Mouse (Mus musculus) heart, postnatal 0 days (tissue): ENCODE results near the gene Nrp1. TPM values are rescaled to one million over a fixed set of nuclear protein-coding genes. Genes with fewer than 3 reads are reported as not detected.

Source experiments
- ATAC-seq: fragments of 200-750 bp; cut with Nextera tagmentation; 2 replicates; pipeline ENCODE4 v1.8.0; 2017; ENCODE audit warnings: low read depth, moderate number of reproducible peaks, moderate library complexity; ENCODE audit not compliant: insufficient read depth
- DNase-seq: peaks from one replicate; pipeline ENCODE4 v3.0.0-alpha.2; 2016; ENCODE audit warnings: low spot score
- H3K27ac ChIP-seq: fragments of 300-500 bp; sonication (generic); 2 replicates; pipeline ENCODE4 v1.5.1; 2014; ENCODE audit warnings: low read depth, mild to moderate bottlenecking
- H3K27me3 ChIP-seq: fragments of 300-500 bp; sonication (generic); 2 replicates; pipeline ENCODE4 v1.6.1; 2014; ENCODE audit warnings: low read length, mixed read lengths; ENCODE audit not compliant: control insufficient read depth, insufficient read depth
- H3K36me3 ChIP-seq: fragments of 300-500 bp; sonication (generic); replicated peaks from 2 replicates; pipeline ENCODE4 v1.6.1; 2014; ENCODE audit warnings: low read length, mixed read lengths; ENCODE audit not compliant: control insufficient read depth, insufficient read depth
- H3K4me1 ChIP-seq: fragments of 300-500 bp; sonication (generic); 2 replicates; pipeline ENCODE4 v1.6.1; 2014; ENCODE audit warnings: antibody characterized with exemption; ENCODE audit not compliant: control insufficient read depth, insufficient read depth
- H3K4me2 ChIP-seq: fragments of 300-500 bp; sonication (generic); 2 replicates; pipeline ENCODE4 v1.6.1; 2014; ENCODE audit warnings: low read depth, mild to moderate bottlenecking, low read length, moderate library complexity
- H3K4me3 ChIP-seq: fragments of 300-500 bp; sonication (generic); 2 replicates; pipeline ENCODE4 v1.5.1; 2014; ENCODE audit warnings: low read depth, low read length
- H3K9ac ChIP-seq: fragments of 300-500 bp; sonication (generic); replicated peaks from 2 replicates; pipeline ENCODE4 v1.6.1; 2014; ENCODE audit warnings: low read depth, low read length, mixed read lengths
- H3K9me3 ChIP-seq: fragments of 300-500 bp; sonication (generic); replicated peaks from 2 replicates; pipeline ENCODE4 v1.6.1; 2016; ENCODE audit warnings: low read length; ENCODE audit not compliant: control insufficient read depth
- CTCF ChIP-seq: IDR thresholded peaks from 2 replicates; pipeline ENCODE4 v1.5.1; 2016; ENCODE audit warnings: antibody characterized with exemption, control low read depth, low read depth
- EP300 ChIP-seq: IDR thresholded peaks from 2 replicates; pipeline ENCODE4 v1.6.1; 2016; ENCODE audit warnings: antibody characterized with exemption, low read depth
- WGBS: fragments of 180-500 bp; shearing (Covaris S2); extraction: QIAGEN DNeasy Blood & Tissue Kit; methylation state at CpG from one replicate; pipeline ENCODE4 v1.1.7; 2014; 5-methylcytosine and 5-hydroxymethylcytosine counted together
- polyA plus RNA-seq: library from polyadenylated mRNA; unstranded; fragments of >200 nt; fragmentation: Nextera tagmentation; extraction: Ambion mirVana; gene quantifications from 2 replicates; pipeline ENCODE4 v1.2.1, GENCODE M21; 2015
- total RNA-seq: library from RNA; depleted of rRNA; stranded (reverse); fragments of >200 nt; gene quantifications from 2 replicates; pipeline ENCODE4 v1.2.3, GENCODE M21; 2014; ENCODE audit warnings: low replicate concordance

Nrp1 gene
- total and polyA plus RNA-seq, 2 experiments from 2014 or later: 90.5 to 122 TPM

DNA sequence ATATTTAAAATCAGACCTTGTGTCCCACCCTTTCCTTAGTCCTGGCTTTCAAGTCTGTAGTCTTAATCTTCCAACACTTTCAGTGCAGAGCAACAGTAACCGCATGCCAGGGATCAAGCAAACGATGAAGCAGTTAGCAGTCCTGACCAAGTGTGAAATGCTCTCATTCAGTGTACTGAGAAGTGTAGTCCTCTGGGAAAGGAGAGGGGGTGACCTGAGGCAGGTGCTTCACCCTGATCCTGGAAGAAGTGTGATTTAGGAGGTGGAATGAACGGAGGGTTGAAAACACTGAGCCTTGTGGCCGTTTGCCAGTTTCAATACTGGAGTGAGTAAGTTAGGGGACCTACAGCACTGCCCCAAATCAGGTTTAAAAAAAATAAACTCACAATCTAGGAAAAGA, 119.6 kb downstream of the Nrp1 start:
- 74% methylated on average over 4 of the region's 4 CpGs for WGBS
- no peak overlapping the region for H3K4me3 ChIP-seq
- H3K36me3 ChIP-seq: peaks cover 78% of the 10 kb centered on the region
- ATAC-seq: no peak
- no peak for DNase-seq
- H3K9me3 ChIP-seq: no peaks in the 10 kb centered on the region
- H3K4me2 ChIP-seq: no peak overlapping the region
- H3K4me1 ChIP-seq: no peaks in the 10 kb centered on the region
- H3K27ac ChIP-seq: no peak overlapping the region
- H3K9ac ChIP-seq: no peak overlapping the region
- H3K27me3 ChIP-seq: no peaks in the 10 kb centered on the region
- TF ChIP-seq CTCF: no peak
- no peak for TF ChIP-seq EP300

DNA sequence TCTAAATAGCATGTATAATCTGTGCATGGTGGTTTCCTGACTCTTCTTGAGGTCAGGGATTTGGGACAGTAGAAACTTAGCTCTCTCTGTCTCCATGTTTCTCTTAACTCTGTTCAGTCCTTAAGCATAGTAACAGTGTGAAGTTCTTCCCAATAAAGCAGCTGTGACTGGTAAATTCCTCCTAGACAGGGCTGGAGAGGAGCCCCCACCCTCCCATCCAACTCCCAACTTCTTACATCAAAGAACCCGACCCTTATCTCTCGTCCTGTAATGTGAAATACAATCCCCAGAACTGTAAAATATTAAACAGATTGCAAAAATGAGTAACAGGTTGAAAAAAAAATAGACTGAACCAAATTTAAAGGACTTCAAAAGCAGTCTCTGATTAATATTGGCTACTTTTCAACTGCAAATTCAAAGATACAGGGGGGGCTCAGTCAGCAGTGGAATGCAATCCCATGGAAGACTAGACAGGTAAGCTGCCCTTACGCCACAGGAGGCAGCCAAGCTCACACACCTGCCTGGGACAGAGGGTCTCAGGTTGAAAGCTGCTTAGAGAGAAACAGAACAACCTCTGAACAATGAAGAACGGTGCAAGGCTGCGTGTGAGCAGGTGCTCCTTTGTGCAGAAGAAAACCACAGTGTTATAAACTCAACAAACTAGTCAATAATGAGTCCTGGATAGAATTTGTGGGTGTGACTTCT, 121.1 kb downstream of the Nrp1 start:
- no peak overlapping the region for H3K4me3 ChIP-seq
- no peak overlapping the region for H3K4me2 ChIP-seq
- whole genome bisulfite sequencing: 75% methylated on average over 5 of the region's 5 CpGs
- TF ChIP-seq CTCF: no peak
- peaks cover 80% of the 10 kb centered on the region for H3K36me3 ChIP-seq
- H3K9me3 ChIP-seq: no peaks in the 10 kb centered on the region
- ATAC-seq (no peak), DNase-seq (no peak)
- H3K27me3 ChIP-seq: no peaks in the 10 kb centered on the region
- H3K4me1 ChIP-seq: peaks cover 2% of the 10 kb centered on the region; the same call in 1 of the 2 replicates
- no peak overlapping the region for H3K9ac ChIP-seq
- no peak overlapping the region for H3K27ac ChIP-seq

GRCm38 (mm10) chr8:128480896-128481665, 122.7 kb downstream of the Nrp1 start:
- no peak overlapping the region for H3K9ac ChIP-seq
- H3K9me3 ChIP-seq: no peaks in the 10 kb centered on the region
- H3K27ac ChIP-seq: no peak overlapping the region
- H3K36me3 ChIP-seq: peaks cover 75% of the 10 kb centered on the region
- no peak overlapping the region for H3K4me2 ChIP-seq
- H3K4me1 ChIP-seq: peaks cover 3% of the 10 kb centered on the region; the same call in 1 of the 2 replicates
- H3K27me3 ChIP-seq: no peaks in the 10 kb centered on the region
- DNase-seq (no peak), ATAC-seq (no peak)
- H3K4me3 ChIP-seq: no peak overlapping the region
- WGBS: 71% methylated on average over 8 of the region's 8 CpGs
- TF ChIP-seq EP300: no peak
- no peak for TF ChIP-seq CTCF

GRCm38 (mm10) chr8:128483344-128483743, 124.9 kb downstream of the Nrp1 start:
- Histone ChIP-seq H3K4me1 (peaks cover 3% of the 10 kb centered on the region; the same call in 1 of the 2 replicates), H3K4me2 (no peak overlapping the region), H3K36me3 (peaks cover 74% of the 10 kb centered on the region), H3K27me3 (no peaks in the 10 kb centered on the region), H3K9me3 (no peaks in the 10 kb centered on the region), H3K9ac (no peak overlapping the region), H3K27ac (0 out of 2 replicates have a peak overlapping the region, but pooled peaks have one; percentile 7), H3K4me3 (no peak overlapping the region)
- WGBS: 85% methylated on average over 3 of the region's 3 CpGs
- TF ChIP-seq EP300 (no peak), CTCF (no peak)
- DNase-seq (no peak), ATAC-seq (no peak)

- peaks cover 85% of the 10 kb centered on the region for H3K36me3 ChIP-seq
- ATAC-seq: peak; percentile 44
- no peak overlapping the region for H3K4me3 ChIP-seq
- no peak overlapping the region for H3K9ac ChIP-seq
- TF ChIP-seq EP300: no peak
- no peak for TF ChIP-seq CTCF
- H3K4me1 ChIP-seq: peaks cover 3% of the 10 kb centered on the region; the same call in 1 of the 2 replicates
- H3K4me2 ChIP-seq: no peak overlapping the region
- 39% methylated on average over 1 of the region's 1 CpGs for WGBS
- no peaks in the 10 kb centered on the region for H3K9me3 ChIP-seq
- no peaks in the 10 kb centered on the region for H3K27me3 ChIP-seq
- peak overlapping the region; percentile 43 for H3K27ac ChIP-seq
- no peak for DNase-seq
Measured at GRCm38 (mm10) chr8:128484720-128485124, 126.3 kb downstream of the Nrp1 start.
